Mouse (Mus musculus) telencephalon, adult 2 months (tissue): ENCODE measurements around the gene Sema7a.

Experiments used
- DNase-seq: peaks from one replicate; pipeline ENCODE4 v3.0.0-alpha.2; 2011; ENCODE audit warnings: low read depth, low spot score

The Sema7a gene

GRCm38 (mm10) chr9:57959886-57960866 lies 20.3 kb downstream of the Sema7a start:
- DNase-seq = no peak

DNA sequence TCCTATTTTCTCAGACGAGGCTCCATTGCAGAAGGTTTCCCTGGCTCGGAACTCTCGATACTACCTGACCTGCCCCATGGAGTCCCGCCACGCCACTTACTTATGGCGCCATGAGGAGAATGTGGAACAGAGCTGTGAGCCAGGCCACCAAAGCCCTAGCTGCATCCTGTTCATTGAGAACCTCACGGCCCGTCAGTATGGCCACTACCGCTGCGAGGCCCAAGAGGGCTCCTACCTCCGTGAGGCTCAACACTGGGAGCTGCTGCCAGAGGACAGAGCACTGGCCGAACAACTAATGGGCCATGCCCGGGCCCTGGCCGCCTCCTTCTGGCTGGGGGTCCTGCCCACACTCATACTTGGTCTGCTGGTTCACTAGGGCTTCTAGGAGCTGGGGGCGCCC lies 21.3 kb downstream of the Sema7a start:
- DNase-seq = no peak

- DNase-seq = no peak
These were observed 22.2 kb downstream of the Sema7a start for GRCm38 (mm10) chr9:57961863-57962778.

- no peak for DNase-seq
These were observed 23.5 kb downstream of the Sema7a start for GRCm38 (mm10) chr9:57963249-57963997.

GRCm38 (mm10) chr9:57963998-57964395 lies 24.1 kb downstream of the Sema7a start:
- DNase-seq = no peak

GRCm38 (mm10) chr9:57964528-57965250 lies 24.8 kb downstream of the Sema7a start:
- DNase-seq = no peak

DNA sequence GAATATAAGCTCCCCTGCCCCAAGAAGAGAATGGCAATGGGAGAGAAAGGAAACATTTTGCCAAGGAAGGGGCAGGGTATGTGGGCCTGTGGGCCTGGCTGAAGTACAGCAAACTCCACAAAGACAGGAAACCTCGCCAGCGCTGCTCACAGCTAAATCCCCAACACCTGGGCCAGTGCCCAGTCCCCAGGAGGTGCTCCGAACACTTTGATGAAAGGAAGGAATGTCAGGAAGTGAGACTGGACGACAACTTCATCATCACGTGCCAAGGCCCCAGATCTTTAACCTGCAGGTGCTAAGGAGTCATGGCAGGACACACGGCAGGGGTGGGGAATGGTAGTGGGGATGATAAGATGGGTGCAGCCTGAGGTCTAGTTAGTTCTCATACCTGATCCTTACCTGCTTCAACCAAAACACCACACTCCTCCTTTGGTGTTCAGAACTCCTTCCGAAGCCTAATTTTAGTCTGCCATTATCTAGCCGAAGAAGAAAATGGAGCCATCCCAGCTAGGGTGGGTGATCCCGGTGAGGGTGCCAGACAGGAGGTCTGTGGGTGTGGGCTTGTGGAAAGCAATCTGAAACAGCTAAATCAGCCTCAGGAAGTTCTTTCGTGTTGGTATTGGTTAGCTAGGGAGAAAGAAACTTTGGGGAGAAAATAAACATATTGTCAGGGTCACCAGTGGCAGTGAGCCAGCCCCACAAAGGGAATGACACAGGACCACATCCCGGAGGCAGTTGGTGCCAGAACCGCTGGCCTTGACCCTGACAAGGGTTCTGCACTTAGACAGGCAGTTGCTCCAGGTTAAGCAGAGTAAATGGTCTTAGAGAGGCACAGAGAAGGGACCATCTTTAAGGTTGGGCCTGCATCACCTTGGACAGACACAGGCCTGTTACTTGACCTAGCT lies 25.6 kb downstream of the Sema7a start:
- no peak for DNase-seq

GRCm38 (mm10) chr9:57967237-57967960 lies 27.5 kb downstream of the Sema7a start:
- DNase-seq = peak; percentile 60

- DNase-seq = no peak
These were observed 28.4 kb downstream of the Sema7a start for GRCm38 (mm10) chr9:57968166-57968771.

- no peak for DNase-seq
These were observed 29.1 kb downstream of the Sema7a start for GRCm38 (mm10) chr9:57968783-57969542.

DNA sequence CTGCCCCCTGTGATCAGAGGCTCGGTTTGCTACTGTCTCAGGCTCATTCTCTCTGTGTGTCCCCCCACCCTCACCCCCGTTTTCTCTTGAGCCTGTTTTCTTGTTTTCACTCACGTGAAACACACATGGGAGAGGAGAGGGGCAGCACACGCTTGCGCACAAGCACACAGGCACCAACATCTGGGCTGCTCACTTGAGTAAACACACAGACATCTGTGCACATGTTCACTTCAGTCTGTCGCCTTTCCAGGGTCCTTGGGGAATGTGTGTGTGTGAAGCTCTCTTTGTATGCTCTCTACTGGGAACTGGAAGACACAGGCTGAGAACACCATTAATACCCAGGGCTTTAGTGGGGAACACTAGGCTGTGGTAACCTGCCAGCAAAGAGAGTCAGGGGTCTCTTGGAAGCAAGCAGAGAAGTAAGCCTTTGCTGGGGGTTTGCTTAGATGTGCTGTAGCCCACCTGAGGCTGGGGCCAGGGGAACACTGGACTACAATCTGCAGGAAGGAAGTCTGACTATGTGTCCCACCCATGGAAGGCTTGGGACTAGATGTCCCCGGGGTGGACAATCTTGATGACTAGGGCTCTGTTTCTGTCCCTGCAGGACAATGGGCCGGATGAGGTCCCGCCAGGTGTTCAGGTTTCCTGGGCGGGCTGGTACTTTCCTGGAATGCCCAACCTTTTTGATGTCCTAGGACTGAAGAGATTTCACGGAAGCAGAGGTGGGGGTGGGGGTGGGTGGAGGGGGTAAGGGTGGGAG lies 30.0 kb downstream of the Sema7a start:
- DNase-seq = no peak

DNA sequence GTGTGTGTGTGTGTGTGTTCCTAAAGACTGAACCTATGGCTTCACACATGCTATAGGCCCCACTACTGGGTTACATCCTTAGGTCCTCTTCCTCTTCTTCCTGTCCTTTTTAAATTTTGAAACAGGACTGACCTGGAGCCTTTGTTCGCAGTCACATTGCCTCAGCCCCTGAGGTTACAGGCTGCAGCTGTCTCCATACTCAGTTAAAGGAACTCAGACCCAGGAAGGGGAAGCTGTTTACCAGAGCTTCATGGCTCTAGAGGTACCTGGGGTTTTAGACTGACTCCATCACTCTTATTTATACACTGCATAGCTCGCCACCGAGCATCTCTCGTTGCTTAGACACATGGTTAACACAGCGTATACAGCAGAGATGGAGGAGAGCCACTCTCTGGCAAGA lies 31.5 kb downstream of the Sema7a start:
- no peak for DNase-seq

- no peak for DNase-seq
These were observed 32.3 kb downstream of the Sema7a start for GRCm38 (mm10) chr9:57972141-57972591.

GRCm38 (mm10) chr9:57972776-57973439 lies 33.0 kb downstream of the Sema7a start:
- DNase-seq = no peak

DNA sequence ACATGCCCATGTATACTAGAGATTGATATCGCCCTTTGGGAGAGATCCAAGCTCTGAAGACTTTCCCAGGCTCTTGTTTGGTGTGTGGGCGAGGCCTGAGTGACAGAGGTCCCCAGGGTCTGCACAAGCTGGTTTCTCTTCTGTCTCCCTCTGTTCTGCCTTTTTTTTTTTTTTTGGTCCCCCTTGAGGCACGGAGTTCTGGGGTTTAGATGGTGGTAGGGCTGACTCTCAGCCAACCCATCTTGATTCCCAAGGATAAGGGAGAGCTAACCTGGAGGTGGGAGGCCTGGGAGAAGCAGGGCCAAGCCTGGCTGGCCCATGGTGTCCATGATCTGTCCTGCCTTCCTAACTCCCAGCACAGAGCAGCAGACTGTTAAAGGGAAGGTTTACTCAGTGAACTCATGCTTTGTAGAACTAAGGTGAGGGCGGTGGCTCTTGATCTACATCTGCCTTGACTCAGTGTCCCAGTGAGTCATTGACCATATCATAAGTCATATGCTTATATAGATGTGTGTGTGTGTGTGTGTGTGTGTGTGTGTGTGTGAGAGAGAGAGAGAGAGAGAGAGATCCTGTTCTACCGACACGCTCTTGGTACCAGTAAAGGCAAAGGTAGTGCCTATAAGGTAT lies 33.6 kb downstream of the Sema7a start:
- no peak for DNase-seq

DNA sequence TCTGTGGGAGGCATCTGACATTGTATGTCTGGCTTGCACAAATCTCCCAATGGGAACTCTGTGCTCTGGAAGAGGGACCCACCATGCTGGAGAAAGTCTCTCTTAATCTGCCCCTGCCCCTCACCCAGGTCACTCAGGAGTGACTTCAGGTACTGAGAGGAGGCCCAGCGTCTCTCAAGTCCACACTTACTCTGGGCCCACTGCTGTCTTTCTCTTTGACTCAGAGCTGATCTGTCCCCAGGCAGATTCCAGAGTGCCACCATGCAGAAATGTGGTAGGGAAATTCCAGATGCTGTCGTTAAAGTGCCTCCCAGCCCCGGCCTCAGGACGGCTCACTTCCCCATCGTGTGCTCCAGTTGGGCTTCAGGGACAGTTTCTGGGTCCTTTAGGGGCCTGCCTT lies 34.3 kb downstream of the Sema7a start:
- no peak for DNase-seq
